31 mouse cellular contexts compared by ENCODE assay signal in the genomic region with DNA sequence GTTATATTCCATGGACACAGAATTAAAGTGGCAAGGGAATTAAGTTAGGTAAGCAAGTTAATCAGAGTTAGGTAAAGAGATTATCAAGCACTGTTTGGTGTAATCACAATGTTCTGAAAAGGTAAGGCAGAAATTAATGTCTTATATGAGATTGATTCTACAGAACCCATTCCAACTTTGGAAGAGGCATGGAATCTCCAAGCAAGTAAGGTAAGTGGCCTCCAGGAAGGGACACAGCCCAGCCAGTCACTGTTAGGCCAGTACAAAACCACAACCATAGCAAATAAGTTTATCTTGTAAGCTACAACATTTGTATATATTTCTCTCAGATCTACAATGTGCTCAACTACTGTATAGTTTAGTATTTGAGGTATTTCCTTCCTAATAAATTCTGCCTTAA.
"Had no signal": no experiment of that assay in that cellular context is flagged by ENCODE, and none has a peak within 500 bp of the region (broad histone marks: within the 10 kb centered on the region; RNA-seq: fewer than 3 reads in every experiment).

No protein-coding gene starts in this region.

- H3K4me1 ChIP-seq: limb, embryonic 10.5 days; limb, embryonic 12.5 days; limb, embryonic 15.5 days; liver, embryonic 12.5 days; liver, embryonic 13.5 days; liver, embryonic 15.5 days; lung, embryonic 15.5 days; midbrain, embryonic 15.5 days; neural tube, embryonic 12.5 days had no signal

- H3K36me3 ChIP-seq: limb, embryonic 10.5 days; limb, embryonic 12.5 days; limb, embryonic 13.5 days; limb, embryonic 15.5 days; liver, embryonic 12.5 days; liver, embryonic 13.5 days; liver, embryonic 15.5 days; lung, embryonic 15.5 days; midbrain, embryonic 10.5 days; midbrain, embryonic 12.5 days; midbrain, embryonic 15.5 days; neural tube, embryonic 12.5 days had no signal

- H3K4me3 ChIP-seq: left cerebral cortex, adult 2 months; limb, embryonic 10.5 days; limb, embryonic 12.5 days; limb, embryonic 13.5 days; limb, embryonic 15.5 days; liver, embryonic 12.5 days; liver, embryonic 13.5 days; liver, embryonic 15.5 days; lung, embryonic 15.5 days; megakaryocyte, embryonic 14.5 days; midbrain, embryonic 10.5 days; midbrain, embryonic 12.5 days; midbrain, embryonic 15.5 days; myocyte; neural tube, embryonic 12.5 days had no signal

- H3K9me3 ChIP-seq: limb, embryonic 10.5 days; limb, embryonic 15.5 days; liver, embryonic 15.5 days; lung, embryonic 15.5 days; midbrain, embryonic 10.5 days; midbrain, embryonic 15.5 days; neural tube, embryonic 12.5 days had no signal

- H3K4me2 ChIP-seq: limb, embryonic 12.5 days; limb, embryonic 13.5 days; limb, embryonic 15.5 days; liver, embryonic 11.5 days; liver, embryonic 12.5 days; liver, embryonic 13.5 days; liver, embryonic 15.5 days; lung, embryonic 14.5 days; lung, embryonic 15.5 days; midbrain, embryonic 12.5 days; midbrain, embryonic 15.5 days; neural tube, embryonic 12.5 days had no signal

- DNase-seq: left cerebral cortex, postnatal 4 days; liver; liver, embryonic 13.5 days; liver, postnatal 0 days; lung, adult 18-20 months; lung, adult 2 months; lung, embryonic 14.5 days; lung, postnatal 10 days; lung, postnatal 14 days; lung, postnatal 36 days; lung, postnatal 4 days; midbrain, embryonic 14.5 days had no signal

- H3K27ac ChIP-seq: left cerebral cortex, adult 2 months; limb, embryonic 10.5 days; limb, embryonic 12.5 days; limb, embryonic 13.5 days; limb, embryonic 15.5 days; liver, embryonic 12.5 days; liver, embryonic 13.5 days; liver, embryonic 14.5 days; liver, embryonic 15.5 days; lung, embryonic 15.5 days; macrophage; midbrain, embryonic 12.5 days; midbrain, embryonic 15.5 days; neural tube, embryonic 12.5 days had no signal

- H3K9ac ChIP-seq: limb, embryonic 12.5 days; limb, embryonic 13.5 days; limb, embryonic 15.5 days; liver, embryonic 12.5 days; liver, embryonic 13.5 days; liver, embryonic 14.5 days; liver, embryonic 15.5 days; liver, postnatal 0 days; lung, embryonic 14.5 days; lung, embryonic 15.5 days; midbrain, embryonic 12.5 days; midbrain, embryonic 15.5 days; neural tube, embryonic 12.5 days had no signal

- H3K27me3 ChIP-seq: liver, embryonic 12.5 days; liver, embryonic 13.5 days; liver, embryonic 15.5 days; lung, embryonic 15.5 days; midbrain, embryonic 12.5 days; midbrain, embryonic 15.5 days; neural tube, embryonic 12.5 days had no signal

- ATAC-seq: liver, embryonic 12.5 days; liver, postnatal 0 days; lung, postnatal 0 days; midbrain, embryonic 15.5 days; midbrain, embryonic 16.5 days had no signal
